Mouse (Mus musculus) cortical plate, adult 2 months (tissue): ENCODE results near the gene Cfap299.

Experiments used
- CTCF ChIP-seq: fragments of 200-500 bp; IDR thresholded peaks from 2 replicates; pipeline ENCODE4 v1.5.1; 2011; ENCODE audit warnings: mild to moderate bottlenecking, control low read depth, low read length; ENCODE audit not compliant: insufficient read depth; ENCODE audit errors: extremely low read depth
- POLR2A ChIP-seq: fragments of 200-500 bp; IDR thresholded peaks from 2 replicates; pipeline ENCODE4 v1.6.1; 2011; ENCODE audit warnings: mild to moderate bottlenecking, low read length, control low read depth; ENCODE audit not compliant: insufficient read depth; ENCODE audit errors: extremely low read depth

GRCm38 (mm10) chr5:98833760-98834159, 504.7 kb downstream of the Cfap299 start:
- TF ChIP-seq POLR2A = no peak
- no peak for TF ChIP-seq CTCF
